Mouse (Mus musculus) forebrain, postnatal 0 days (tissue): Measurements from ENCODE around the gene Golga5. TPM values are rescaled to one million over a fixed set of nuclear protein-coding genes. Genes with fewer than 3 reads are reported as not detected.
"Not testable (repeated sequence)": the region's sequence is repeated elsewhere in the genome, so short reads cannot be mapped to it uniquely, and the experiment has no call there.

Experiments used
- ATAC-seq: fragments of 200-750 bp; cut with Nextera tagmentation; 2 replicates; pipeline ENCODE4 v1.8.0; 2017; ENCODE audit warnings: mild to moderate bottlenecking, moderate library complexity
- DNase-seq: peaks from one replicate; pipeline ENCODE4 v3.0.0-alpha.2; 2015
- H3K27ac ChIP-seq: fragments of 300-500 bp; sonication (generic); 2 replicates; pipeline ENCODE4 v1.5.1; 2014; ENCODE audit warnings: low read depth, mild to moderate bottlenecking, antibody characterized with exemption, low read length, moderate library complexity, mixed read lengths
- H3K27me3 ChIP-seq: fragments of 300-500 bp; sonication (generic); 2 replicates; pipeline ENCODE4 v1.6.1; 2014; ENCODE audit warnings: mild to moderate bottlenecking, low read length, mixed read lengths; ENCODE audit not compliant: insufficient read depth
- H3K36me3 ChIP-seq: fragments of 300-500 bp; sonication (generic); 2 replicates; pipeline ENCODE4 v1.6.1; 2014; ENCODE audit warnings: mild to moderate bottlenecking, moderate library complexity; ENCODE audit not compliant: insufficient read depth
- H3K4me1 ChIP-seq: fragments of 300-500 bp; sonication (generic); 2 replicates; pipeline ENCODE4 v1.6.1; 2014; ENCODE audit warnings: antibody characterized with exemption; ENCODE audit not compliant: insufficient read depth
- H3K4me2 ChIP-seq: fragments of 300-500 bp; sonication (generic); 2 replicates; pipeline ENCODE4 v1.6.1; 2014; ENCODE audit warnings: low read depth, mild to moderate bottlenecking, moderate library complexity
- H3K4me3 ChIP-seq: fragments of 300-500 bp; sonication (generic); 2 replicates; pipeline ENCODE4 v1.5.1; 2014; ENCODE audit warnings: low read depth, low read length, mixed read lengths
- H3K9ac ChIP-seq: fragments of 300-500 bp; sonication (generic); 2 replicates; pipeline ENCODE4 v1.6.1; 2014; ENCODE audit warnings: mild to moderate bottlenecking
- H3K9me3 ChIP-seq: fragments of 300-500 bp; sonication (generic); 2 replicates; pipeline ENCODE4 v1.6.1; 2016; ENCODE audit warnings: low read length
- CTCF ChIP-seq: sonication (generic); IDR thresholded peaks from 2 replicates; pipeline ENCODE4 v1.5.1; 2016; ENCODE audit warnings: antibody characterized with exemption, control low read depth, low read depth
- WGBS: fragments of 180-500 bp; shearing (Covaris S2); extraction: QIAGEN DNeasy Blood & Tissue Kit; methylation state at CpG from one replicate; pipeline ENCODE4 v1.1.7; 2014; 5-methylcytosine and 5-hydroxymethylcytosine counted together
- polyA plus RNA-seq: library from polyadenylated mRNA; unstranded; fragments of >200 nt; fragmentation: Nextera tagmentation; extraction: Ambion mirVana; gene quantifications from 2 replicates; pipeline ENCODE4 v1.2.1, GENCODE M21; 2015
- total RNA-seq: library from RNA; depleted of rRNA; stranded (reverse); fragments of >200 nt; gene quantifications from 2 replicates; pipeline ENCODE4 v1.2.3, GENCODE M21; 2014

Gene Golga5
- total and polyA plus RNA-seq, 2 experiments from 2014 or later, result 25.6 to 34.9 TPM

DNA sequence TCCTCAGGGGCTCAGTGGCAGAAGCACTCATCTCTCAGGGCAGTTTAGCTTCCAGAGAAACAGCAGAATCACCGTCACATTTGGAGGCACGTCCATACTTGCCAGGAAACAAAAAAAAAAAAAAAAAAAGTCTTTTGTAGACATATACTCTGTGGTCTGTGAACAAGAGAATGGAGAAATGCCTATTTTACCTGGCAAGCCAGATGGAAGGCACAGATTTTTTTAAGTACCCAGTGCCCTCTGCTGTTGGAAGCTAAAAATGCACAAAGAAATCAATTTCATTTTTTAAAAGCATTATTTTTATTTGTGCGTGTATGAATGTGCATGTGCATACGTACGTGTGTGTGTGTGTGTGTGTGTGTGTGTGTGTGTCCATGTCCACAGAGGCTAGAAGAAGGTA lies 7.8 kb upstream of the Golga5 start:
- Histone ChIP-seq H3K4me1 (no peaks in the 10 kb centered on the region), H3K9me3 (no peaks in the 10 kb centered on the region), H3K9ac (no peak overlapping the region), H3K4me2 (no peak overlapping the region), H3K36me3 (no peaks in the 10 kb centered on the region), H3K4me3 (no peak overlapping the region), H3K27ac (no peak overlapping the region), H3K27me3 (no peaks in the 10 kb centered on the region)
- ATAC-seq, result peak; percentile 12; the same call in 1 of the 2 replicates
- DNase-seq, result peak; percentile 56
- WGBS, result 65% methylated on average over 5 of the region's 5 CpGs
- TF ChIP-seq CTCF, result peak; percentile 67

DNA sequence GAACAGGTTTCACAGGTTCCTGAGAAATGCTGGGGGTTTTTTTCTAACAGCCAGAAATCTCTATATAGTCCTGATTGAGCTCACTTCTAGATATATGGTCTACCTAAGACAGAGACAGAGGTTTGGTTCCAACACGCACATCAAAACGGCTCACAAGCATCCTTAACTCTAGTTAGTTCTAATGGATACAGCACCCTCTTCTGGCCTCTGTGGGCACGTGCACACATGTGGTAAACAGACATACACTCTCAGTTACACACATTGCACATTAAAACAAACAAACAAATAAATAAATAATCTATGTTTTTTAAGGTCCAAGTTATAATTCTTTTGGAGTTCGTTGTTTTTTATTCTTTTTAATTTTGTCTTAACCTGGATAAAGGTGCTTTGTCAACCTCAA lies 4.3 kb upstream of the Golga5 start:
- WGBS, result 64% methylated on average over 4 of the region's 4 CpGs
- peak; percentile 22; the same call in 1 of the 2 replicates for TF ChIP-seq CTCF
- Histone ChIP-seq H3K4me1 (0 out of 2 replicates have a peak, but pooled peaks cover under 1% of the 10 kb centered on the region), H3K4me3 (no peak overlapping the region), H3K27me3 (no peaks in the 10 kb centered on the region), H3K9me3 (no peaks in the 10 kb centered on the region), H3K4me2 (no peak overlapping the region), H3K9ac (no peak overlapping the region), H3K27ac (no peak overlapping the region), H3K36me3 (no peaks in the 10 kb centered on the region)
- ATAC-seq (no peak), DNase-seq (no peak)

DNA sequence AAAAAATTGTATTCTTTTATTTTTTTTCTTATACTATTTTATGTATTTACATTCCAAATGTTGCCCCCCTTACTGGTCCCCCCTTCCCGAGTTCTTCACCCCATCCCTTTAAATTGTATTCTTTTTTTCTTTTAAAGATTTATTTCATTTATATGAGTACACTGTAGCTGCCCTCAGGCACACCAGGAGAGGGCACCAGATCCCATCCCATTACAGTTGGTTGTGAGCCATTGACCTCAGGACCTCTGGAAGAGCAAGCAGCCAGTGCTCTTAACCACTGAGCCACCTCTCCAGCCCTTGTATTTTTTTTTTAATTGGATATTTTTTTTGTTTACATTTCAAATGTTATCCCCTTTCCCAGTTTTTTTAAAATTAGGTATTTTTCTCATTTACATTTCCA lies 799 bp upstream of the Golga5 start:
- no peak overlapping the region for H3K4me3 ChIP-seq
- peaks cover 7% of the 10 kb centered on the region; the same call in 1 of the 2 replicates for H3K4me1 ChIP-seq
- no peak overlapping the region for H3K4me2 ChIP-seq
- no peak overlapping the region for H3K27ac ChIP-seq
- H3K36me3 ChIP-seq, result peaks cover 5% of the 10 kb centered on the region; the same call in 1 of the 2 replicates
- ATAC-seq (no peak), DNase-seq (no peak)
- no peak overlapping the region for H3K9ac ChIP-seq
- TF ChIP-seq CTCF, result peak; percentile 38; the same call in 1 of the 2 replicates
- WGBS, result 77% methylated on average over 1 of the region's 1 CpGs
- no peaks in the 10 kb centered on the region for H3K27me3 ChIP-seq
- H3K9me3 ChIP-seq, result no peaks in the 10 kb centered on the region

DNA sequence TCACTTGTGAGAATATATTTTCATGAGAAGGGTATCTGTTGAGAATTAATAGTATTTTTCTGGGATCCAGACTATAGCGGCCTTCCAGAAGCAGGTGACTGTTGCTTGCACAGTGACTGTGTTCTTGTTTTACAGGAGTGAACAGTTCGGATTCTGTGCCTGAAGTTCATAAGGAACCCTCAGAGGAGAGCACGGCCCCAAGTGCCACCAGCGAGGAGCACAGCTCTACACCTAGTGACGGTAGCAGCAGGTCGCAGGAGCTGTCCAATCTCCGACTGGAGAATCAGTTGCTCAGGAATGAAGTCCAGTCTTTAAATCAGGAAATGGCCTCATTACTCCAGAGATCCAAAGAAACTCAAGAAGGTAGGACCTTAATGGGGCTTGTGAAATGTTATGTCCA lies 5.5 kb downstream of the Golga5 start:
- H3K4me2 ChIP-seq, result no peak overlapping the region
- no peak for TF ChIP-seq CTCF
- peaks cover 7% of the 10 kb centered on the region; the same call in 1 of the 2 replicates for H3K4me1 ChIP-seq
- 90% methylated on average over 7 of the region's 7 CpGs for WGBS
- H3K36me3 ChIP-seq, result peaks cover 23% of the 10 kb centered on the region
- ATAC-seq (no peak), DNase-seq (no peak)
- H3K27ac ChIP-seq, result no peak overlapping the region
- no peak overlapping the region for H3K4me3 ChIP-seq
- no peak overlapping the region for H3K9ac ChIP-seq
- no peaks in the 10 kb centered on the region for H3K9me3 ChIP-seq
- H3K27me3 ChIP-seq, result no peaks in the 10 kb centered on the region

DNA sequence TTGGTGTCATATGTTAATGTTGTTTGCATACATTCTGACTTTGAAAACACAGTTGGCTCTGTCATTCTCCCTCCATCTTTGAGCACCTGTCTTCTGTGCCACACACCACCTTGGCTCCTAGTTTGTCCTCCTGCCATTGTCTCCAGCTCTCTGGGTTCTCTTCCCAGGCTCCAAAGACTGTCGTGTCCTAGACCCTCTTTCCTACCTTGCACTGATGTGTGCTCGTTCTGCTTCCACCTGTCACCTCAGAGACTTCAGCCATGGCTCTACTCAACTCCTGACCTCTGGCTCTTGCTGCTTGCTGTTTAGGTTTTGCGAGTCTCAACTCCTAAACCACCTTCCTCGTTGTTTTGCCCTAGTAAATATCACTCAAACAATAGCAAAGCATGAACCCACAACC lies 11.5 kb downstream of the Golga5 start:
- Histone ChIP-seq H3K4me2 (no peak overlapping the region), H3K27ac (no peak overlapping the region), H3K9ac (no peak overlapping the region), H3K9me3 (no peaks in the 10 kb centered on the region), H3K36me3 (peaks cover 65% of the 10 kb centered on the region), H3K4me3 (no peak overlapping the region), H3K27me3 (no peaks in the 10 kb centered on the region), H3K4me1 (no peaks in the 10 kb centered on the region)
- no peak for TF ChIP-seq CTCF
- ATAC-seq (no peak), DNase-seq (no peak)
- 94% methylated on average over 4 of the region's 4 CpGs for WGBS

DNA sequence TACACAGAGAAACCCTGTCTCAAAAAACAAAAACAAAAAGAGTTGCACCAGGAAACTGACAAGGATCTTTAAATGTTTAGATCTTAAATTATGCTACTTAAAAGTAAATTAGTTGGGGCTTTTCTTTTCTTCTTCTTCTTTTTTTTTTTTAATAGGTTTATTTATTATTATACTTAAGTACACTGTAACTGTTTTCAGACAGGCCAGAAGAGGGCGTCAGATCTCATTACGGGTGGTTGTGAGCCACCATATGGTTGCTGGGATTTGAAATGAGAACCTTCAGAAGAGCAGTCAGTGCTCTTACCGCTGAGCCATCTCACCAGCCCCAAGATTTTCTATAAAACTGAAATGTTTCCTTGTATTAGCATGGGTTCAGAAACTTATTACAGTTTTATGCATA lies 16.0 kb downstream of the Golga5 start:
- Histone ChIP-seq H3K9me3 (no peaks in the 10 kb centered on the region), H3K9ac (no peak overlapping the region), H3K27ac (no peak overlapping the region), H3K4me3 (no peak overlapping the region), H3K27me3 (no peaks in the 10 kb centered on the region), H3K4me2 (no peak overlapping the region), H3K36me3 (peaks cover 78% of the 10 kb centered on the region), H3K4me1 (no peaks in the 10 kb centered on the region)
- ATAC-seq, result no peak
- TF ChIP-seq CTCF, result no peak
- DNase-seq, result no peak
- 73% methylated on average over 3 of the region's 3 CpGs for WGBS

DNA sequence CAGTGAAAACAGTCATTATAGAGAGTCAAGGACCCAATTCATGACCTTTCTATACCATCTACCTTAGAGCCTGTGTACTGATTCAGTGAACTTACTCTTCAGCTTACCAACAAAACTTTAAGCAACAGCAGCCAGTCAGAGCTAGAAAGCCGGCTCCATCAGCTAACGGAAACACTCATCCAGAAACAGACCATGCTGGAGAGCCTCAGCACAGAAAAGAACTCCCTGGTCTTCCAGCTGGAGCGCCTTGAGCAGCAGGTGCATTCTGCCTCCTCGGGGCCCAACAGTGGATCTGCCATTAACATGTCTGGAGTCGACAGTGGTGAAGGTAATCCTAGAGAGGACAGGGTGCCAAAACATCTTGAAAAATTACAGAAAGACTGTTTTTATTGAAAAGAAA lies 23.0 kb downstream of the Golga5 start:
- H3K9me3 ChIP-seq, result no peaks in the 10 kb centered on the region
- H3K27ac ChIP-seq, result no peak overlapping the region
- no peaks in the 10 kb centered on the region for H3K4me1 ChIP-seq
- no peak overlapping the region for H3K9ac ChIP-seq
- TF ChIP-seq CTCF, result no peak
- H3K27me3 ChIP-seq, result no peaks in the 10 kb centered on the region
- H3K4me2 ChIP-seq, result no peak overlapping the region
- DNase-seq (no peak), ATAC-seq (no peak)
- H3K36me3 ChIP-seq, result peaks cover 64% of the 10 kb centered on the region
- 90% methylated on average over 5 of the region's 5 CpGs for WGBS
- H3K4me3 ChIP-seq, result no peak overlapping the region

DNA sequence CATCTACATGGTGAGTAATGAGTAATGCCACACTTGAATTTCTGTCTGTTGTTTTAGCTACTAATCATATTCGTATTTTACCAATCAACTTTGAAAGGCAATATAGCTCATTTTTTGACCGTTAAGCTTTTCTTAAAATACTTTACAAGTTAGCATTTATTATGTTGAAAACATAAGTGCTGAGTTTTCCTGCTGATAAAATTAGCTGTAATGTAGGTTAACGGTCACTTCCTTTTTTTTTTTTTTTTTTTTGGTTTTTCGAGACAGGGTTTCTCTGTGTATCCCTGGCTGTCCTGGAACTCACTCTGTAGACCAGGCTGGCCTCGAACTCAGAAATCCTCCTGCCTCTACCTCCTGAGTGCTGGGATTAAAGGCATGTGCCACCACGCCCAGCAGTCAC lies 26.8 kb downstream of the Golga5 start:
- H3K4me3 ChIP-seq, H3K4me2 ChIP-seq, ATAC-seq, H3K9me3 ChIP-seq, H3K9ac ChIP-seq, H3K27ac ChIP-seq, H3K27me3 ChIP-seq, DNase-seq, H3K4me1 ChIP-seq: not testable (repeated sequence)
- 90% methylated on average over 6 of the region's 6 CpGs for WGBS
- H3K36me3 ChIP-seq, result peaks cover 64% of the 10 kb centered on the region
